Mouse (Mus musculus) neutrophil, adult 5-6 weeks (primary cell): ENCODE measurements at regions not wholly inside any gene's neighbourhood (a gene's known extent, or its start where the extent isn't known, plus 50 kb on each side); places are given as distances from the start of the nearest gene placed in this dataset.

Experiments used
- ATAC-seq: fragments of 151-379, 151-347 bp; 2 replicates; pipeline ENCODE4 v1.8.0; 2017; ENCODE audit warnings: mild to moderate bottlenecking, moderate TSS enrichment; ENCODE audit not compliant: insufficient number of reproducible peaks, poor library complexity, low FRiP score, severe bottlenecking; ENCODE audit errors: extremely low read depth

DNA sequence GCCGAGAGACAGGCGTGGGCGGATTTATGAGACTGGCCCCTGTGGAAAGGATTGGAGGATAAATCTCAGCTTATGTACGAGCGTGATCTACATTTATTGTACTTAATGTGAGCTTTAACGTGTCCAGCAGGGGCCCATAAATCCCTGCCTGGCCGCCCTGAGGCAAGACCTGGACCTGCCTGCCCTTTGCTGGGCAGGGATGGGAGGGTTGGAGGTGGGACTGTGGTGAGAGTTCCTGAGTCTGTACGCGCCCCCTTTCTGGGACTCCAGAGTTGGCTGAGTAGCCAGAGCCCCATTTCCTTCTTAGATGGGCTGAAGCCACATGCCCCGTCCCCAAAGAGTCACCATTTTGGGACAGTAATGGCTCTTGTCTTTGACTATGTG, 69.7 kb upstream of the Zbtb40 start:
- no peak for ATAC-seq

DNA sequence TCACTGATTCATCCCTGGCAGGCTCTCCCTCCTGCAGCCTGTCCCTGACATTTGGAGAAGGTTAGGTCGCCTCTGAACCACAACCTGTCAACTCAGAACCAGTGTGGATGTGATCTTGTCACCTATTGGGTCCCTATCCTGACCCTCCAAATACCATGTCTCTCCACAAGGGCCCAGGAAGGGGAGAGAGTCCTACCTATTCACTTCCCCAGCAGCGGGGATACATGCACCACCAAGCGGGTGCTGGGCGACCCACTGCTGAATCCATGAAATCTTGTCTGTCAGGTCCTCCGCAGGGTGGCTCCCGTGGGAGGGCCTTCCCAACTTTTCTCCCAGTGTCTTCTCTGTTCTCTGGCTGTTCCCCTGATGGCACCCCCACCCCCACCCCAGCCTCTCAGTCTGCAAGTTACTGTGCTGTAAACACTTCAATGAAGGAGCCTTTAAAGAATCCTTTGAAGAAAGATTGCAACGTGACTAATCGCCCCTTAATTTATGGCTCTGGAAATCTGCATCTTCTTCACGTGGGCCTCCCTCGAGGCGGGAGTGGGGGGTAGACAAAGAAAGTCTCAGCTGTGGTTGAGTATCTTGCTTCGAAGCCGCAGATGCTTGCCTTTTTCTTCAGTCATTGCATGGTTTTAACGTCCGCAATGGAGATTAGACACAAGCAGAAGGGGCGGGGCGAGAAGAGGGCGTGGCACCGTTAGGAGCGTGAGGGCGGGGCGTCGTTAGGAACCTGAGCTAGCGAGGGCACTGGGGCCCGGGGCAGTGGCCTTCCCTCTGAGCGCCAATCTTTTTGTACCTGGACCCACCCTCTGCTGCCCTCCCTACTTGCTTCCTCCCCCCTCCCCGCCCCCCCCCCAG, 69.1 kb upstream of the Zbtb40 start:
- no peak for ATAC-seq

DNA sequence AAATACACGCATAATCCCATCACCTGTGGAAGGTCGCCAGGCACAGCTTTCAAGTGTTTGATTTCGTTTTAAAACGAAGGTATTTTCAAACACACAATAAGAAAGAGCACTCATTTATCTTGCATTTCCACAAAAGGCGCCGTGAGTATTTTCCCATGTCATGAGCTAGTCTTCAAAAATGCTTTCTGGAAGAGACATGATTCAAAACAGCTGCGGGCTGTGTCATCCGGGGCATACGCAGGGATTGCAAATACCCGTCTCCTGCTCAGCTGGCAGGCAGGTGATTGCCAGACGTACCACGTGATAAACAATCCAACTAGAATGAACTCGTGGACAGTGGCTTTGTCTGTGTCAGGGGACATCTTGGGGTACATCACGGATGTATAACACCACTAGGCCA, 66.5 kb upstream of the Zbtb40 start:
- no peak for ATAC-seq

DNA sequence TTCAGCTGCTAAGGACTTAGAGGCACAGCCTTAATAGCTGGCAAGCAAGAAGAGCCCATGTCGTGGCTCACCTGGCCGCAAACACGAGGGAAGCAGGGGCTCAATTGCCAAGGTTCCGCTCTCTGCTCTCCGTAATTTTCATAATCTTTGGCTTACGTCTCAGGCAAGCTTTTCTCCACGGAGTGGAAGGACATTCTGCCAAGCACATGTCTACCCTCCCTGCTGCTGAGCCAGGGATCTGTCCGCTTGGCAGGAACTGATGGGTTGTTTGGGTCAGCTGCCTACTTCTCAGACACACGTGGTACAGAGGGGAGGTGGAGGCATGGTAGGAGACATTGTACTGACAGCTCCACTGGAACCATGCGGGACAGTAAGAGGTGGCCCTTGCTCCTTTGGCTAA, 61.7 kb upstream of the Zbtb40 start:
- ATAC-seq, result no peak

DNA sequence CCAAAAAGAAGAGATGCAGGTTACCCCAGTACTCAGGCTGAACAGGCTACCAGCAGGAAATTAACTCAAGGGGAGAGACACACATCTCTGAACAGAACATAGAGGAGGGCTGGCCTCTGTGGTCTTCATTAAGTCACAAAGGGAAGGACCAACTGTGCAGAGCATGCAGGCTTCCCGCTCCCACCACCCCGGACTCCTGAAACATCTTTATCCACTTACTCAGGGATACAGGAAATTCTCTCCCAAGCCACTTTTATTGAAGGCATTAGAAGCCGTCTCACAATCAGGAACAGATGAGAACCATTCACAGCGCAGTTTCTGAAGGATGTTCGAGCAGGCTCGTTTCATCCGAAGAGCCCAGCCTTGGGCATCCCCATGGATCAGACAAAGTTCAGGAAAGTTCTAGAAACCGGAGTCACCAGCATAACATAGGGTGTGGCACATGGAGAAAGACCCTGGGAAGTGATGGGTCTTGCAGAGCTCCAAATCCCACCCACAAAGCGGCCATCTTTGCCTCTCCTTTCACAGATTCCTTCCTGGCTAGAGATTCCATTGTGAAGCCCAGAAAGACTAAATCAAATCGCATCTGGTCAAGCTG, 55.9 kb upstream of the Zbtb40 start:
- ATAC-seq, result no peak

DNA sequence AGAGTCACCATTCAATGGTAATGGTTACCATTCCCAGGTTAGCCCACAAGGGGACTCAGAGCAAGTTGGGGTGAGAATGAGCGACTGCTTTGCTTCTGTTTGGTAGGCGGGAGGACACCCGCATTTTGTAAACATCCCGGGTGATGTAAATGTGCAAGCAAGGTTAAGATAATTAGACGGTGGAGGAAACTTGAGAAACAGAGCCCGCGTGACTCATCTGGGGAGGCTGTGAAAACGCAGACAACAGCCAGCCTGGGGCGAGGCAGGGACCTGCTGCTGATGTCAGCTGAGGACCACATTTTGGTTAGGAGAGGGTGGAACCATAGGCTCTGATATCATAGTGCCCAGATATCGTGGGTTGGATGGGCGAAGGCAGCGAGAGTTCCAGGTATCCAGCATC, 52.6 kb upstream of the Zbtb40 start:
- no peak for ATAC-seq

DNA sequence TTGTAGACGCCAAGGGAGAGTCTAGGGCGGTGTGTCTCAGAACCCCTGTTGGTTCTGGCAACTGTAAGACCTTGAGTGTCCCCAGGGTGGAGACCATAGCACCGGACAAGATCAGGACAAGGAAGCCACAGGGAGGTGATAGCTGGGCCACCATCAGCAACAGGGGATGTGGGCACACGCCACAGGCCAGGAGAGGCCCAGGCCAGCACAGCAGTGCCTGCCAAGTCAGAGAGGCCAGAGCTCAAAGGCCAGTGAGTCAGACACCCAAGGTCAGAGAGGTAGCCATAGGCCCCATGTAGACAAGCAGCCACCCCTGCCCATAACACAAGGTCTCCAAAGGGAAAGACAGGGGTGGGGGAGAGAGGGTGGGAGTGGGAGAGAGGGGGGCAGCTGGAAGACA, 52.2 kb upstream of the Zbtb40 start:
- no peak for ATAC-seq
